Mouse (Mus musculus): ENCODE measurements around the gene Sftpa1.

GRCm38 (mm10) chr14:41111031-41111668, 20.4 kb upstream of the Sftpa1 start:
- TF ChIP-seq EP300 (IDR thresholded peaks at IDR 0.05) (no peak), CTCF (IDR thresholded peaks at IDR 0.05) (no peak)
